Mouse (Mus musculus): ENCODE data around the gene H2-M5.

- TF ChIP-seq CTCF (IDR thresholded peaks at IDR 0.05; ENCODE audit: borderline replicate concordance, extremely low read depth, insufficient read depth, insufficient read length) (no peak), POLR2A (IDR thresholded peaks at IDR 0.05; ENCODE audit: borderline replicate concordance, extremely low read depth, insufficient read depth, insufficient read length, poor library complexity, severe bottlenecking) (0 out of 2 replicates have a peak, but pooled peaks have one; percentile 19)
Observed at GRCm38 (mm10) chr17:37028683-37029120, 39.4 kb upstream of the H2-M5 start.

All from brain, embryonic 14.5 days (tissue).